Mouse (Mus musculus) brain, embryonic 14.5 days (tissue): ENCODE measurements around the gene Gmpr.

ENCODE experiments used
- CTCF ChIP-seq: fragments of 200-500 bp; IDR thresholded peaks from 2 replicates; pipeline ENCODE4 v1.5.1; 2012; ENCODE audit warnings: inconsistent platforms, mild to moderate bottlenecking, moderate library complexity, borderline replicate concordance; ENCODE audit not compliant: insufficient read depth, insufficient read length; ENCODE audit errors: extremely low read depth
- POLR2A ChIP-seq: fragments of 200-500 bp; IDR thresholded peaks from 2 replicates; pipeline ENCODE4 v1.6.1; 2012; ENCODE audit warnings: mild to moderate bottlenecking, inconsistent platforms, borderline replicate concordance; ENCODE audit not compliant: poor library complexity, insufficient read depth, insufficient read length, severe bottlenecking; ENCODE audit errors: extremely low read depth

DNA sequence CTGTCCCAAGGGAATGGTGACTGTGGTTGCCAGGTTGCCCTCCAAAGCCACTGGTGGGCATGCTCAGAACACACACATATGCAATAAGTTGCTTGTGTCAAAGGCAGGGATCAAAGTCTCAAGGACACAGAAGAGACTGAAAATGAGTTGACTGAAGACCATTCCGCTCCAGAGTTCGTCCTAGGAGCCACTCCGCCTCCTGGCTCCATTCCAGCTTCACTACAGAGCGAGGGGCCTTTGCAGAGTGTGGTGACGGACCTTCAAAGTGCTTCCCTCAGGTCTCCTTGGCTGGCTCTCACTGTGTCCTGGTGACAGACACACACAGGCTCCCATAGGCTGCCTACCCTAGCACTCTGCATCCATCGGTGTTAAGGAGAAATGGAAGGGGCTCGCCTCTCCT lies 46.4 kb downstream of the Gmpr start:
- no peak for TF ChIP-seq CTCF
- TF ChIP-seq POLR2A = no peak
